In genomic region chrX:98869735-98870134, GRCm38 (mm10) we compare ENCODE assay signal across 23 mouse cellular contexts. TPM values are rescaled to one million over a fixed set of nuclear protein-coding genes. Genes with fewer than 3 reads are reported as not detected.
DNase-seq lines count a peak whose midpoint lies in the region; ATAC-seq and TF ChIP-seq lines count a peak whose summit lies in the region.
"Had no signal": no experiment of that assay in that cellular context is flagged by ENCODE, and none has a peak within 500 bp of the region (broad histone marks: within the 10 kb centered on the region; RNA-seq: fewer than 3 reads in every experiment).

No protein-coding gene starts in this region.

- TF ChIP-seq CTCF in gastrocnemius, adult 2 months (IDR thresholded peaks at IDR 0.05) = no peak

- no peak overlapping the region for H3K27ac ChIP-seq in gastrocnemius, adult 2 months
- H3K27ac ChIP-seq: embryonic facial prominence, embryonic 15.5 days; heart, embryonic 10.5 days; hindbrain, embryonic 14.5 days; limb, embryonic 15.5 days; stomach, embryonic 15.5 days had no signal

- no peak overlapping the region for H3K4me3 ChIP-seq in gastrocnemius, adult 2 months
- H3K4me3 ChIP-seq: embryonic facial prominence, embryonic 15.5 days; heart, embryonic 10.5 days; limb, embryonic 15.5 days; stomach, embryonic 15.5 days had no signal

- intact Hi-C loops in gastrocnemius, adult 2 months (cut with DNase I) = no loop called here
- intact Hi-C loops in gastrocnemius, postnatal 14 days (cut with DNase I; ENCODE audit: low total_unique reads) = no loop called here
- intact Hi-C loops in left cerebral cortex, postnatal 10 days (cut with DNase I) = no loop called here

- peak; percentile 61 to 77; a peak in 3 of 4 replicates for ATAC-seq in hematopoietic stem cell, adult 5-6 weeks (replicated peaks in 1 of 2; ENCODE audit: insufficient read depth in 1 of 2, low FRiP score in 2 of 2, low TSS enrichment in 1 of 2, low read depth in 1 of 2, poor library complexity in 2 of 2, severe bottlenecking in 2 of 2)
- ATAC-seq: activated CD4-positive, CD25-positive, alpha-beta regulatory T cell, adult 4 months; forebrain, postnatal 0 days; liver, postnatal 0 days had no signal

- DNase-seq in gastrocnemius, adult 2 months = peak; percentile 58
- no peak for DNase-seq in gastrocnemius, postnatal 14 days
- DNase-seq in lung, postnatal 14 days = peak; percentile 14
- no peak for DNase-seq in lung, postnatal 25 days (ENCODE audit: low spot score)
- DNase-seq in left cerebral cortex, postnatal 10 days (ENCODE audit: extremely low spot score in 1 of 2, low spot score in 2 of 2) = no peak
- no peak for DNase-seq in spleen, postnatal 14 days (ENCODE audit: low spot score in 2 of 2)
- DNase-seq: cerebellum, adult 11 months; cerebellum, postnatal 25 days; forebrain, postnatal 0 days; kidney, adult 9 months; kidney, postnatal 25 days; liver, postnatal 0 days; midbrain, embryonic 14.5 days; right cerebral cortex, postnatal 25 days; thymus, adult 18-20 months; thymus, postnatal 4 days had no signal

RNA-seq across cellular contexts. Expression of gene Ophn1, which starts 21.1 kb away (rescaled TPM):
- 1 to 10 TPM; 3.5 to 3.9 TPM for total RNA-seq in gastrocnemius, adult 2 months (2021)
- total RNA-seq in gastrocnemius, postnatal 14 days (2021) = 1 to 10 TPM; 4.5 to 4.8 TPM
- 4.0 and 5.8 TPM in 2 replicates for total RNA-seq in hematopoietic stem cell, adult 5-6 weeks (2017)
- 10 to 100 TPM; 35.7 to 43.9 TPM for total RNA-seq in left cerebral cortex, postnatal 10 days (2021)

Comparison
In these comparisons a context has a peak if more than half of its experiments do, and no peak if none do; other contexts are left out.
1. DNase-seq: peak in gastrocnemius, adult 2 months (single experiment) and lung, postnatal 14 days (single experiment); none in gastrocnemius, postnatal 14 days (single experiment), lung, postnatal 25 days (single experiment), left cerebral cortex, postnatal 10 days (0 of 2) and spleen, postnatal 14 days (0 of 2).